Mouse (Mus musculus) myocyte (in vitro differentiated cells): ENCODE measurements at regions not wholly inside any gene's neighbourhood (a gene's known extent, or its start where the extent isn't known, plus 50 kb on each side); places are given as distances from the start of the nearest gene placed in this dataset.
A peak's percentile ranks its signal among the peaks of the same experiment; 100 is the strongest.
"Not testable (repeated sequence)": the region's sequence is repeated elsewhere in the genome, so short reads cannot be mapped to it uniquely, and the experiment has no call there.

Experiments
- H3K27me3 ChIP-seq: one replicate; pipeline ENCODE4 v1.6.1; 2011; ENCODE audit not compliant: control insufficient read depth, insufficient read depth, insufficient read length
- H3K36me3 ChIP-seq: one replicate; pipeline ENCODE4 v1.6.1; 2011; ENCODE audit not compliant: control insufficient read depth, insufficient read depth
- H3K4me2 ChIP-seq: one replicate; pipeline ENCODE4 v1.6.1; 2011; ENCODE audit warnings: low read depth, control low read depth
- H3K4me3 ChIP-seq: one replicate; pipeline ENCODE4 v1.5.1; 2011; ENCODE audit warnings: mild to moderate bottlenecking, control low read depth, moderate library complexity
- H3K79me2 ChIP-seq: one replicate; pipeline ENCODE4 v1.6.1; 2011; ENCODE audit not compliant: control insufficient read depth, insufficient read depth
- H3ac ChIP-seq: one replicate; pipeline ENCODE4 v1.6.1; 2011; ENCODE audit not compliant: control insufficient read depth, insufficient read length
- CEBPB ChIP-seq: IDR thresholded peaks from 2 replicates; pipeline ENCODE4 v1.6.1; 2011; ENCODE audit warnings: mild to moderate bottlenecking, moderate library complexity; ENCODE audit not compliant: poor library complexity, insufficient read depth, severe bottlenecking
- E2F4 ChIP-seq: IDR thresholded peaks from one replicate; pipeline ENCODE4 v1.6.1; 2011; ENCODE audit warnings: mild to moderate bottlenecking, control low read depth, moderate library complexity; ENCODE audit not compliant: insufficient read depth
- MAX ChIP-seq: IDR thresholded peaks from one replicate; pipeline ENCODE4 v1.6.1; 2011; ENCODE audit warnings: low read depth, mild to moderate bottlenecking, control low read depth
- MYOD1 ChIP-seq, 3 experiments: IDR thresholded peaks; one replicate each; pipeline ENCODE4 v1.6.1; 2011; ENCODE audit warnings: control low read depth in 2 of 3, low read depth in 2 of 3, mild to moderate bottlenecking in 2 of 3, moderate library complexity in 1 of 3; ENCODE audit not compliant: insufficient read length in 2 of 3, control insufficient read depth in 1 of 3
- MYOG ChIP-seq, 3 experiments: IDR thresholded peaks; one replicate each; pipeline ENCODE4 v1.6.1; 2011; ENCODE audit warnings: control low read depth in 2 of 3, low read depth in 2 of 3, mild to moderate bottlenecking in 2 of 3; ENCODE audit not compliant: insufficient read length in 2 of 3, control insufficient read depth in 1 of 3, insufficient read depth in 1 of 3
- POLR2A ChIP-seq: IDR thresholded peaks from one replicate; pipeline ENCODE4 v1.6.1; 2011; ENCODE audit warnings: low read depth, mild to moderate bottlenecking, control low read depth, moderate library complexity; ENCODE audit not compliant: insufficient read length
- POLR2AphosphoS2 ChIP-seq: IDR thresholded peaks from one replicate; pipeline ENCODE4 v1.6.1; 2011; ENCODE audit warnings: low read depth, control low read depth; ENCODE audit not compliant: insufficient read length
- REST ChIP-seq: IDR thresholded peaks from one replicate; pipeline ENCODE4 v1.6.1; 2011; ENCODE audit warnings: mild to moderate bottlenecking, control low read depth, moderate library complexity; ENCODE audit not compliant: insufficient read depth, insufficient read length
- SRF ChIP-seq: IDR thresholded peaks from one replicate; pipeline ENCODE4 v1.6.1; 2011; ENCODE audit warnings: low read depth; ENCODE audit not compliant: control insufficient read depth, insufficient read length
- TCF12 ChIP-seq: IDR thresholded peaks from one replicate; pipeline ENCODE4 v1.6.1; 2011; ENCODE audit warnings: mild to moderate bottlenecking, control low read depth; ENCODE audit not compliant: poor library complexity, insufficient read depth, severe bottlenecking
- TCF3 ChIP-seq: IDR thresholded peaks from one replicate; pipeline ENCODE4 v1.6.1; 2011; ENCODE audit warnings: low read depth, control low read depth; ENCODE audit not compliant: insufficient read length
- USF1 ChIP-seq: IDR thresholded peaks from one replicate; pipeline ENCODE4 v1.6.1; 2011; ENCODE audit warnings: low read depth, mild to moderate bottlenecking, control low read depth, moderate library complexity

DNA sequence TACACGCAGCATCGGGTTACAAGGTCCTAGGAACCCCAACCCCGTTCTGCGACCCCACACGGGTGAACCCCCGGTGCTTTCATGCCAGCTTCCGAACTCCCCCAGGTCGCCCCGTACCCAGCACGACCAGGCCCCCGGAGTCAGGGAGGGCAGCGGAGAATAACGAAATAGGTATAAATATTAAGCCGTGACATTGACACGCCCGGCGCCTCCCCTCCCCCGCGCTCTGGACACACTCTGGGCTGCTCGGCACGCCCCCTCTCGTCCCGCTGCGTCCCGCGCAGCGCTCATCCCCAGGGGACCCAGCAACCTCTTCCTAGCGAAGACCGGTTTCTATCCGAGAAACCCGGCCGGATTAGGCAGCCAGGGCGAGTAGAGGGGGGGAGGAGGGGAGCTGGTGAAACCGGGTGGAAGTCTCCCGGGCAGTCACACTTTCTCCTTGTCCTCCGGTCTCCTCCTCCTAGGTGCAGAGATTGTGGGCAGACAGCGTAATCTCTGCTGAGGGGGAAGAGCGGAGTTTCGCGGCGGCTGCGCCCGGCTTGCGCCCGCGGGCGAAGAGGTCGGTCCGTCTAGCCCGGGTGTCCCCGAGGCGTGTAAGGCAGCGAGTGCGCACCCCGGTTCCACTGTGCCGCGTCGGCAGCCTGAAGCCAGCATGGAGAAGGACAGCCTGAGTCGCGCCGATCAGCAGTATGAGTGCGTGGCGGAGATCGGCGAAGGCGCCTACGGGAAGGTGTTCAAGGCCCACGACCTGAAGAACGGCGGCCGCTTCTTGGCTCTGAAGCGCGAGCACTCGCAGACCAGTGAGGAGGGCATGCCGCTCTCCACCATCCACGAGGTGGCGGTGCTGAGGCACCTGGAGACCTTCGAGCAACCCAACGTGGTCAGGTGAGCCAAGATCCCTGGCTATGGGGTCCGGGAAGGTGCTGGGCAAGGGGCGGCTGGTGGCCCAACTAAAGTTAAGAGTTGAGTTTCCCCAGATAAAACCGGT, 177.1 kb upstream of the Gdi2 start:
- Histone ChIP-seq H3K36me3 (no peaks in the 10 kb centered on the region), H3K4me3 (peak overlapping the region; percentile 17), H3ac (no peak overlapping the region), H3K79me2 (no peaks in the 10 kb centered on the region), H3K4me2 (peak overlapping the region; percentile 74), H3K27me3 (peaks cover 16% of the 10 kb centered on the region)
- TF ChIP-seq E2F4 (no peak), MYOD1 (IDR thresholded peaks at IDR 0.05; ENCODE audit: control insufficient read depth in 1 of 3, insufficient read length in 2 of 3, low read depth in 2 of 3) (no peak), REST (no peak), MAX (no peak), TCF3 (no peak), MYOG (IDR thresholded peaks at IDR 0.05; ENCODE audit: control insufficient read depth in 1 of 3, insufficient read depth in 1 of 3, insufficient read length in 2 of 3, low read depth in 2 of 3) (no peak), TCF12 (no peak), USF1 (no peak), POLR2A (no peak), CEBPB (no peak), SRF (no peak), POLR2AphosphoS2 (no peak)

DNA sequence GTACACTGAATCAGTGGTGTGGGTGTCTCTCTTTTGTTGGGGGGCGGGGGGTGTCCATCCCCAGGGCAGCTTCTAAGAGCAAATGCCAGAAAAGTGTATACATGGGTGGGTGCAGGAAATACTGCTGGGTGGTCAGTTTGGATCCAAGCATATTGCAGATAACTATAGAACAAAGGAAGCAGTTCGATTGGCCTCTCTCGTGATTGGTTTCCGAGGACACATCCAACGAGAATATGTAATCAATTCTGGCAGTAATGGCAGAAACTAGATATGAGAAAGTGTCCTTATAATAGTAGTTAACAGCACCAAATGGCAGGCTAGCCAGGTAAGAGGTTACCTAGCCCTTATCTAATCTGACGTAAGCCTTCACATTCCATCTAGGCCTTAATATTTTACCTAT, 165.2 kb upstream of the Gdi2 start:
- H3K79me2 ChIP-seq = no peaks in the 10 kb centered on the region
- no peak overlapping the region for H3ac ChIP-seq
- no peaks in the 10 kb centered on the region for H3K27me3 ChIP-seq
- no peaks in the 10 kb centered on the region for H3K36me3 ChIP-seq
- no peak overlapping the region for H3K4me2 ChIP-seq
- TF ChIP-seq MYOG (IDR thresholded peaks at IDR 0.05; ENCODE audit: control insufficient read depth in 1 of 3, insufficient read depth in 1 of 3, insufficient read length in 2 of 3, low read depth in 2 of 3) (no peak), REST (no peak), TCF12 (no peak), E2F4 (no peak), CEBPB (no peak), MAX (no peak), TCF3 (no peak), MYOD1 (IDR thresholded peaks at IDR 0.05; ENCODE audit: control insufficient read depth in 1 of 3, insufficient read length in 2 of 3, low read depth in 2 of 3) (no peak), USF1 (no peak), POLR2AphosphoS2 (no peak), POLR2A (no peak), SRF (no peak)
- no peak overlapping the region for H3K4me3 ChIP-seq

DNA sequence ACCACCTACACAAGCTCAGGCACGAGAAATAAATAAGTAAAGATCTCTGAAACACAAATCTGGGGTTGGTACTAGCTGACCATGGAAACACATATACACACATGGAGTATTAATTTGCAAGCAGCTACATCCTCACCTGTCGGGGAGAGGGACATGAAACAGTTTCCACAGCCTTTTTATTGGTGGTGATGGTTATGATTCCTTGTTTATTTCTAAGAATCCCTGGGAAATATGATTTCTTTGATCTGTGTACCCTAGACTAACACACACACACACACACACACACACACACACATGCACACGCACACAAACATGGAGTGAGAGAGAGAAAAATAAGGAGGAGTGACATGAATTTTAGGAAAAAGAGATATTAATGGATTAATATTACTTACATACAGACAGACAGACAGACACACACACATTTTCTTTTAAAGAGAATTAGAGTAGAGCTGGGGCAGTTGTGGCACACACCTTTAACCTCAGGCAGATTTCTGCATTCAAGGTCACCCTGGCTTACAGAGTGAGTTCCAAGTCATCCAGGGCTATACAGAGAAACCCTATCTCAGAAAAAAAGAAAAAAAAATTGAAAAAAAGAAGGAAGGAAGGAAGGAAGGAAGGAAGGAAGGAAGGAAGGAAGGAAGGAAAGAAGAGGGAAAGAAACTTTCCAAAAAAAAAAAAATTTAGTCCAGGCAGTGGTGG, 164.2 kb upstream of the Gdi2 start:
- not testable (repeated sequence) for H3K27me3 ChIP-seq, H3K4me2 ChIP-seq, H3K79me2 ChIP-seq, H3ac ChIP-seq, H3K4me3 ChIP-seq, H3K36me3 ChIP-seq

DNA sequence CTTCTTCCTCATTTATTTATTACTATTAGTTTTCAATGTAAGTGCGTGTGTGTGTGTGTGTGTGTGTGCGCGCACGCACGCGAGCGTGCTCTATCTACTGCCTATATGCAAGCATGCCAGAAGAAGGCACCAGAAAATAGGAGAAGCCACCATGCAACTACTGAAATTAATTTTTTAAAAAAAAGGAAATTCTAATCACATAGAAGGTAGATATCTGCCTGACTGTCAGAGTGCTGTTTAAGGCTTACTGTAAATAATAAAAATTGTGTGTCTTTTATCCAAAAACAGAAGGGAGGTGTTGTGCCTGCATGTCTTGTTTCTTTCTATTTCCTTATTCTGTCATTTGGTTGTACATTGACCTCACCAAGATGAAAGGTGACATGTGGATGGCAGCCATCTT, 163.1 kb upstream of the Gdi2 start:
- no peak for TF ChIP-seq TCF3
- no peak for TF ChIP-seq REST
- no peak overlapping the region for H3K4me2 ChIP-seq
- no peaks in the 10 kb centered on the region for H3K27me3 ChIP-seq
- H3K79me2 ChIP-seq = no peaks in the 10 kb centered on the region
- H3K4me3 ChIP-seq = no peak overlapping the region
- H3ac ChIP-seq = no peak overlapping the region
- H3K36me3 ChIP-seq = no peaks in the 10 kb centered on the region

DNA sequence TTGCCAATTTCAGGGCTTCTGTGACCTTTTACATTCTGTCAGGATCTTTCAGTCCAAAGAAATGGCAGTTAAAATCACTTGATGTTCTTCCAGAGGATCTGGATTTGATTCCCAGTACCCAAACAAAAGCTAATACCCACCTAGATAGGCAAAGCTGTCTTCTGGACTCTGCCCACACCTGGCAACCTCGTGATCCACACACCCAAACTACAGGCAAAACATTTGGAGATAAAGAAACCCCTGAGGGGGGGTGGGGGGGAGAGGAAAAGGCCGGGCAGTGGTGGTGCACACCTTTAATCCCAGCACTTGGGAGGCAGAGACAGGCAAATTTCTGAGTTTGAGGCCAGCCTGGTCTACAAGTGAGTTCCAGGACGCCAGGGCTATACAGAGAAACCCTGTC, 160.1 kb upstream of the Gdi2 start:
- not testable (repeated sequence) for H3K79me2 ChIP-seq, H3K4me2 ChIP-seq, H3K27me3 ChIP-seq, H3ac ChIP-seq, H3K4me3 ChIP-seq, H3K36me3 ChIP-seq

DNA sequence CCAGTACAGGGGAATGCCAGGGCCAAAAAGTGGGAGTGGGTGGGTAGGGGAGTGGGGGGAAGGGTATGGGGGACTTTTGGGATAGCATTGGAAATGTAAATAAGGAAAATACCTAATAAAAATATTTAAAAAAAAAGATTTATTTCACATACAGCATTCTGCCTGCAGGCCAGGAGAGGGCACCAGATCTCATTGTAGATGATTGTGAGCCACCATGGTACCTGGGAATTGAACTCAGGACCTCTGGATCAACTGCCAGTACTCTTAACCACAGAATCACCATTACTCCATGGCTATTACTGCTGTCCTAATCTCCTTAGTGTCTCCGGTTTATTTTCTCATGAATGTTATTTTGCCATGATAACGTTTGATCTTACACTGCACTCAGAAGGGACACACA, 132.1 kb upstream of the Gdi2 start:
- H3ac ChIP-seq, H3K4me2 ChIP-seq, H3K36me3 ChIP-seq, H3K27me3 ChIP-seq, H3K79me2 ChIP-seq, H3K4me3 ChIP-seq: not testable (repeated sequence)

DNA sequence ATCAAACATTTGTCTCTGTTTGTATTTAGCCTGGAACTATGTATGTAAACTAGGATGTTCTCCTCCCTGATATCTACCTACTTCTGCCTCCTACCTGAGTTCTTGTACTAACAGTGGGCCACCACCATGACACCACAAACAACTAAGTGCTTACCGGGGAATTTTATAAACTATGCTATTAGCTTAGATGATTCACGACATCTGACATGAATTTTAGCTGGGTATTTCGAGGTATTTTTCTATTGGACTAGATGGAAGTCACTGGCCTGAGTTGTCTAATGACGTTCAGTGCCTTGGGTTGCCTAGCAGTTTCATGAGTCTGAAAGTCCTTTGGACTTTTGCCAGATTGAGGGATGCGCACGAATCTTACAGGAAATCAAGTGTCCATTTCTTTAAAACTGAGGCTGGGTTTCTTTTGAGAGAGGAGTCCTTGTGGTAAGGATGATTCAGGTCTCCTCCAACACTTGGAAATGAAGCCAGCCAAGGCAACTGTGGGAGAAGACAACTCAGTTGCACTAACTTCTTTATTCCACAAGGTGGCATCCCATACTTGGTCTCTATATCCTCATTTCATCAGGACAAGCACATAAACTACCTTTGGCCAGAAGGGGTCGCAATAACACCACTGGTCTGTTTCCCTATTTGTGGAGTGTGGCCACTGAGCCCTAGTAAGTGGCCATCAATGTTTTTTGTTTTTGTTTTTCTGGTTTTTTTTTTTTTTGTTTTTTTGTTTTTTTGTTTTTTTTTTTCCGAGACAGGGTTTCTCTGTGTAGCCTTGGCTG, 131.4 kb upstream of the Gdi2 start:
- not testable (repeated sequence) for H3K4me2 ChIP-seq, H3K4me3 ChIP-seq, H3ac ChIP-seq, H3K27me3 ChIP-seq, H3K79me2 ChIP-seq, H3K36me3 ChIP-seq

DNA sequence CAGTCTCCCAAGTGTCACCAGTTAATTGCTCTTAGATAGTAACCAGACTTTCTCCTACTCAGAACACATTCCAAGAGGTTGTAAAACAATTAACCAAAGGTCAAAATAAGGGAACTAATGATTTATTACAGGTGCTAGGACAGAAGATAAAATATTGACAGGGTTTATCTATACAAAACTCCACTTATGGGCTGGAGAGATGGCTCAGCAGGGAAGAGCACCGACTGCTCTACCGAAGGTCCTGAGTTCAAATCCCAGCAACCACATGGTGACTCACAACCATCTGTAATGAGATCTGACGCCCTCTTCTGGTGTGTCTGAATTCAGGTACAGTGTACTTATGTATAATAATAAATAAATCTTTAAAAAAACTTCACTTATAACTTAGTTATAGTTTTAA, 127.6 kb upstream of the Gdi2 start:
- not testable (repeated sequence) for H3K79me2 ChIP-seq, H3K27me3 ChIP-seq, H3K4me2 ChIP-seq, H3K36me3 ChIP-seq, H3ac ChIP-seq, H3K4me3 ChIP-seq
